Mouse (Mus musculus): Measurements from ENCODE around the gene Acad10.

Gene Acad10

DNA sequence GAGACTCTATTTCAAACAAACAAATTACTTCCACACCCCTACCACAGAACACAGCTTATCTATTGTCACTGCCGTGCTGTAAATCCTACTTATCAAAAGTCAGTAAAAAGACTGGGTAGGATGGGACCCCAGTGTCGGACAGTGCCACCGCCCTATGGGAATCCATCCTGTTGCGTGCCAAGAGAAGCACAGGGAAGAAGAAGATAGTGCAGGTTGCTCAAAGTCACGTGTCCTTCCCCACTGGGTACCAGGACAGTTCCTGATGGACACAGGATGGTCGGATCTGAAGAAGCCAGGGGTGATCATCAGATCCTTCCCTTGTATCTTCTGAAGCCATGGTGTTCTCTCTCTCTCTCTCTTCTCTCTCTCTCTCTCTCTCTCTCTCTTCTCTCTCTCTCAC, 64.6 kb downstream of the Acad10 start:
- no peak for DNase-seq

- DNase-seq = no peak
Observed at GRCm38 (mm10) chr5:121594714-121595313, 65.5 kb downstream of the Acad10 start.

DNA sequence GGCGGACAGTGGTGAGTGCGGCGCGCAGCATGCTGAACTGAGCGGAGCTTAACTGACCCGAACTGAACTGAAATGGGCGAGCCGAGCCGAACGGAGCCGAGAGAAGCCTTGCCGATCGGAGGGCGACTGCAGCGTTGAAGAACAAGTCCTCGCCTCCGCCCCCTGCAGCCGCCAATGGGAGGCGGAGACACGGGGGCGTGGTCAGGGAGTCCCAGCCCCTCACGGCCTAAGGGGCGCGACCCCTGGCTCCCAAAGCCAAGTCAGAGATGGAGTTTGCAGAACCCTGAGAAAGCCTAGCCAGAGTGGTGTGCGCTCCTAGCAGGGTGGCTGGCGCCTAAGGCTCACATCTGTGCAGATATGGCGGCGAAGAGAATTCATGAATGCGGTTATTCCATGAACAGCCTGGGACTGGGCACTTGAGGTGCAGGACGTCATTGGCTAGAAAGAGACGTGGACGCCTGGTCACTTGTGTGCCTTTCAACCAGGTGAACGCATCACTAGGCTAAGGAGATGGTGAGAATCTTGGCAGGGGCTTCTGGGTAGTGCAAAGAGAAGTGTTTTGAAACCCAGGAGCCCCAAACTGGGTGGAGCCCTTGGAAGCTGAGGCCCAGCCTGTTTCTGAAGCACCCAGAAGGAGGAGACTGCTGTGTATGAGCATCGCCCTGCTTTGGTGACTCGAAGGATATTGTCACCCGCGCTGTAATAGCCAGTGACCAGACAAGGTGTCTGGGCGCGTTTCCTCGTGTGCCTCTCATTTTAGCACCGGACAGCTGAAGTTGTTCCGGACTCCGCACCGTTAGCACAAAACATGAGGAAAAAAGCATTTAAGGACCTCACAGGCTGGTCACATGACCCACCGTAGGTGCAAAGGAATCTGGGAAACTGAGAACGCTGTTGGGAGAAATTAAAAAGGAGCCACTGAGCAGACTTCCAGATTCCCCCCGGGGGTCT, 66.6 kb downstream of the Acad10 start, which contains the start of gene Aldh2:
TSS of gene Aldh2 (minus strand) at position 374 of the 951 bp plus-strand sequence.
- DNase-seq = peak; percentile 94

- DNase-seq = no peak
Observed at GRCm38 (mm10) chr5:121592816-121593407, 67.4 kb downstream of the Acad10 start.

GRCm38 (mm10) chr5:121592064-121592815, 68.1 kb downstream of the Acad10 start:
- no peak for DNase-seq

- DNase-seq = no peak
Observed at GRCm38 (mm10) chr5:121591417-121592063, 68.8 kb downstream of the Acad10 start.

GRCm38 (mm10) chr5:121589928-121590327, 70.4 kb downstream of the Acad10 start:
- DNase-seq = no peak

DNA sequence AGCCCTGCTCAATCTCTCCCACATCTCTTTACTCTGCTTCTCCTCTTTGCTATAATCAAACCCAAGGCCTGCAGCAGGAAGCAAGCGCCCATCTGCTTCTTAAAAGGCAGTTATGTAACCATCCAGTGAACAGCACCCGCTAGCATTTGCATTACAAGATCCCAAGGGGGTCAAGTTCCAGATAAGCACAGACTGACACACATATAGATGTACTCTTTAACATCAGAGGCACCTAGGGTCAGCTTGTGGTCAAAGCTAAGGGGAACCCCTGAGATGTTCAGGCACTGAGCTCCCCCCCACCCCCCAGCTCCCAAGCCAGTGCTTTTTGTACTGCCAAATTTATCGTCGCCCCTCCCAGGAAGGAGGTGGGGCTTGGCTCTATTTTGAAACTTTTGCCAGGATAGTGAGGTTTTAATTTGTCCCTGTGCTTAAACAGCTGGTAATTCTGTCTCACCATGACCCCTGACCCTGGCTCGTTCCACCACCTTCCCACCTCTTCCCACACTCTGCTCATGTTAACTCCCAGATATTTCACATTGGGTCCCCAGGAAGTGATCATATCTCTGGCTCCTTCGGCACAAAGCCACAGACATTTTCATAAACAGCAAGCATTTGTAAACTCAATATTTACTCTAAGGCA, 73.8 kb downstream of the Acad10 start:
- peak; percentile 43 for DNase-seq

- no peak for DNase-seq
Observed at GRCm38 (mm10) chr5:121585699-121586098, 74.6 kb downstream of the Acad10 start.

DNA sequence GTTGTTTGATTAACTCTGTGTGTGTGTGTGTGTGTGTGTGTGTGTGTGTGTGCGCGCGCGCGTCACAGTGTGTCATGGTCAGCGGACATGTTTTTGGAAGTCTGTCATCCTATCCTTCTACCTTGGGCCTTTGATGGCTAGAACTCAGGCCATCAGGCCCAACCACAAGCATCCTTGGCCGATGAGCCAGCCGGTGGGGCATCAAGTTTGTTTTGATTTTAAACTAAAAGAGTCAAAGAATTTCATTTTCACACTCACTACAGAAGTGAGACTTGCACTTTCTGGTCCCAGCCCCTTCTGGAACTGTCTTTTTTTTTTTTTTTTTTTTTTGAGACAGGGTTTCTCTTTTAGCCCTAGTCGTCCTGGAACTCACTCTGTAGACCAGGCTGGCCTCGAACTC, 75.3 kb downstream of the Acad10 start:
- DNase-seq = no peak

DNA sequence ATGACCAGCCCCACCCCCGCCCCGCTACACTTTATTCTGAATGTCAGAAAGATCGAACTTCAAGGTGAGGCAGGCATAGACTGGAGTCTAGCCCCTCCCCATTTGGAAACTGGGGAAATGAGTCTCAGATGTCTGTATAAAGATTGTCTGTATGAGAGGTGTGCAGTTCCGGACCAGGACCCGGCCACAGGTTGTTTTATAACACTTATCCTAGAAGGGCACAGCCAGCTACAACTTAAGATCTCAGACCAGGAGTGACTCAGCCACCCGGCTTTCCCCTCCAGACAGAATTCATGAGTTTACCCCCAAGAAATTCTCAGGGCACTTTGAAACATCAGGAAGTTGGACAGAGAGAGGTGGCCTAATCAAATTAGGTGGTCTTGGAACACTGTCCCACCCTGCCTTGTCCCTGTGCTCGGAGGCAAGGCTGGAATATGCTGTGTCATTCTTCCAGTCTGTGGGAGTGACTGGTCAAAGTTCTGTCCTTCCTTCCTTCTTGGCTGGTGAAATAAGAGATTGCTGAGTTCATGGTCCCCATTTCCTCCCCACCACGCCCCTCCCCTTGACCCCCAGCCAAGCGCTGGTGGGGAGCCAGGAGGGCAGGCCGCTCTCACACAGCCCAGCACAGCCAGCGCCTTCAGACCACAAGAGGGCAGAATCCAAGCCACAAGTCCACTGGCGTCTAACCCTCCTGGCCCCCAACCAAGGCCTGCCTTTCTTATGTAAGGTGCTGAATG, 76.4 kb downstream of the Acad10 start:
- peak; percentile 50 for DNase-seq

DNA sequence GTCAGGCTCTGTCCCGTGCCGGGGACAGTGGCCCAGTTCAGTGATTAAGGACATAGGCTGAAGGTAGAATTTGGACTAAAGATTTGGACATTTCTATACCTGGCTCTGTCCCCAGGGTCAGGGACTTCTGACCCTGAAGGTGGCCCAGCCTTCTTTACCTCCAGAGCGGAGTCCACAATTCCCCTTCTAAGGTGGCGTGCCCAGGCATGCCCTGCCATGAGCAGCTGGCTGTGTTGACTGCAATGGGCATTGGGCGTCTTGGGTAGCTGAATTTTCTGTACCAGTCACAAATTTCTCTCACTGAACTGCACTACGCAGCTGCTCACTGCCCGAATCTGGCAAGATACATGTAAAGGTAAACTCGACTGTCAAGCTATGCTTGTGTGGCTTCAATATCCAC, 78.4 kb downstream of the Acad10 start:
- DNase-seq = no peak

- no peak for DNase-seq
Observed at GRCm38 (mm10) chr5:121576927-121577488, 83.3 kb downstream of the Acad10 start.

GRCm38 (mm10) chr5:121575867-121576266, 84.4 kb downstream of the Acad10 start:
- DNase-seq = no peak

DNA sequence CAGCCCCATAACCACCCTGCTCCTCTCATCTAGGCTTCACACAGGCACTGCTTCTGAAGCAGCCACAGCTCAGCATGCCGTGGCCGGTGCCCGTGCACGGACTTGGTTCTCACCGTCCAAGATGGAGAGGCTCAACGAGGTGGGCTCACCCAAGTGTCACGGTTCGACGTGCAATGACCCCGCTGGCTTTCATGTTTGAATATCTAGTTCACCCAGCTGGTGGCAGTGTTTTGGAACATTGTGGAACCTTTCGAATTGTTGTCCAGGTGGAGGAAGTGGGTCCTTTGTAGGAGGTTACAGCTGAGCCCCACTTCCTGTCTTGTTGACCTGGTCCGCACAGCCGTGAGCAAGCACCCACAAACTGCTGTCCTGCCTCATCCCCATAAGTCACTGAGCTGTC, 86.2 kb downstream of the Acad10 start:
- peak; percentile 62 for DNase-seq

All from thymus, postnatal 4 days (tissue).